Mouse (Mus musculus): ENCODE measurements around the gene Drd2. TPM values are rescaled to one million over a fixed set of nuclear protein-coding genes. Genes with fewer than 3 reads are reported as not detected.

Gene Drd2
- total RNA-seq (2021) = 1 to 10 TPM; 5.4 to 8.4 TPM

- intact Hi-C loops (cut with DNase I) = no loop called here
- DNase-seq (ENCODE audit: extremely low spot score in 1 of 2, low spot score in 2 of 2) = peak in 1 of 2 experiments; percentile 66
These were observed at the start of gene Drd2 for GRCm38 (mm10) chr9:49340136-49341043. Gene Drd2, plus strand, starts transcription at chr9:49340627.

- intact Hi-C loops (cut with DNase I) = no loop called here
- DNase-seq (ENCODE audit: extremely low spot score in 1 of 2, low spot score in 2 of 2) = no peak
These were observed 45.3 kb upstream of the Drd2 start for GRCm38 (mm10) chr9:49295101-49295500.

- intact Hi-C loops (cut with DNase I) = no loop called here
- DNase-seq (ENCODE audit: extremely low spot score in 1 of 2, low spot score in 2 of 2) = no peak
These were observed 32.9 kb upstream of the Drd2 start for GRCm38 (mm10) chr9:49307576-49307975.

- intact Hi-C loops (cut with DNase I) = no loop called here
- DNase-seq (ENCODE audit: extremely low spot score in 1 of 2, low spot score in 2 of 2) = no peak
These were observed 29.6 kb upstream of the Drd2 start for GRCm38 (mm10) chr9:49310821-49311220.

GRCm38 (mm10) chr9:49318638-49319037 is 21.8 kb upstream of the Drd2 start:
- DNase-seq (ENCODE audit: extremely low spot score in 1 of 2, low spot score in 2 of 2) = no peak
- intact Hi-C loops (cut with DNase I) = no loop called here

- intact Hi-C loops (cut with DNase I) = no loop called here
- peak in 1 of 2 experiments; percentile 36 for DNase-seq (ENCODE audit: extremely low spot score in 1 of 2, low spot score in 2 of 2)
These were observed 578 bp downstream of the Drd2 start for GRCm38 (mm10) chr9:49341044-49341365.

GRCm38 (mm10) chr9:49365763-49366162 is 25.3 kb downstream of the Drd2 start:
- intact Hi-C loops (cut with DNase I) = no loop called here
- no peak for DNase-seq (ENCODE audit: extremely low spot score in 1 of 2, low spot score in 2 of 2)

- DNase-seq (ENCODE audit: extremely low spot score in 1 of 2, low spot score in 2 of 2) = no peak
- intact Hi-C loops (cut with DNase I) = no loop called here
These were observed 33.5 kb downstream of the Drd2 start for GRCm38 (mm10) chr9:49373946-49374345.

- DNase-seq (ENCODE audit: extremely low spot score in 1 of 2, low spot score in 2 of 2) = peak in 1 of 2 experiments; percentile 44
- intact Hi-C loops (cut with DNase I) = no loop called here
These were observed 39.5 kb downstream of the Drd2 start for GRCm38 (mm10) chr9:49379962-49380361.

GRCm38 (mm10) chr9:49384041-49384440 is 43.6 kb downstream of the Drd2 start:
- intact Hi-C loops (cut with DNase I) = no loop called here
- no peak for DNase-seq (ENCODE audit: extremely low spot score in 1 of 2, low spot score in 2 of 2)

- intact Hi-C loops (cut with DNase I) = no loop called here
- no peak for DNase-seq (ENCODE audit: extremely low spot score in 1 of 2, low spot score in 2 of 2)
These were observed 44.4 kb downstream of the Drd2 start for GRCm38 (mm10) chr9:49384855-49385254.

GRCm38 (mm10) chr9:49385301-49385700 is 44.9 kb downstream of the Drd2 start:
- no peak for DNase-seq (ENCODE audit: extremely low spot score in 1 of 2, low spot score in 2 of 2)
- intact Hi-C loops (cut with DNase I) = no loop called here

- DNase-seq (ENCODE audit: extremely low spot score in 1 of 2, low spot score in 2 of 2) = no peak
These were observed 45.7 kb downstream of the Drd2 start for GRCm38 (mm10) chr9:49386119-49386518.

GRCm38 (mm10) chr9:49392242-49392641 is 51.8 kb downstream of the Drd2 start:
- DNase-seq (ENCODE audit: extremely low spot score in 1 of 2, low spot score in 2 of 2) = no peak

More at GRCm38 (mm10) chr9:49386119-49386518, 45.7 kb downstream of the Drd2 start:
- intact Hi-C loops (cut with DNase I) = no loop called here

GRCm38 (mm10) chr9:49396006-49396405 is 55.6 kb downstream of the Drd2 start:
- intact Hi-C loops (cut with DNase I) = no loop called here
- peak in 1 of 2 experiments; percentile 38 for DNase-seq (ENCODE audit: extremely low spot score in 1 of 2, low spot score in 2 of 2)

More at GRCm38 (mm10) chr9:49392242-49392641, 51.8 kb downstream of the Drd2 start:
- intact Hi-C loops (cut with DNase I) = no loop called here

- no peak for DNase-seq (ENCODE audit: extremely low spot score in 1 of 2, low spot score in 2 of 2)
- intact Hi-C loops (cut with DNase I) = no loop called here
These were observed 63.3 kb downstream of the Drd2 start for GRCm38 (mm10) chr9:49403711-49404110.

- DNase-seq (ENCODE audit: extremely low spot score in 1 of 2, low spot score in 2 of 2) = no peak
- intact Hi-C loops (cut with DNase I) = no loop called here
These were observed 66.6 kb downstream of the Drd2 start for GRCm38 (mm10) chr9:49407028-49407427.

- no peak for DNase-seq (ENCODE audit: extremely low spot score in 1 of 2, low spot score in 2 of 2)
- intact Hi-C loops (cut with DNase I) = no loop called here
These were observed 70.2 kb downstream of the Drd2 start for GRCm38 (mm10) chr9:49410621-49411020.

GRCm38 (mm10) chr9:49423866-49424265 is 83.4 kb downstream of the Drd2 start:
- DNase-seq (ENCODE audit: extremely low spot score in 1 of 2, low spot score in 2 of 2) = no peak
- intact Hi-C loops (cut with DNase I) = no loop called here

GRCm38 (mm10) chr9:49425585-49425984 is 85.2 kb downstream of the Drd2 start:
- intact Hi-C loops (cut with DNase I) = no loop called here
- no peak for DNase-seq (ENCODE audit: extremely low spot score in 1 of 2, low spot score in 2 of 2)

GRCm38 (mm10) chr9:49426921-49427320 is 86.5 kb downstream of the Drd2 start, which contains the start of gene Ankk1:
Gene Ankk1, minus strand, starts transcription at chr9:49427021.
- intact Hi-C loops (cut with DNase I) = no loop called here
- no peak for DNase-seq (ENCODE audit: extremely low spot score in 1 of 2, low spot score in 2 of 2)
